ENCODE assay signal across 18 mouse cellular contexts in the genomic region with DNA sequence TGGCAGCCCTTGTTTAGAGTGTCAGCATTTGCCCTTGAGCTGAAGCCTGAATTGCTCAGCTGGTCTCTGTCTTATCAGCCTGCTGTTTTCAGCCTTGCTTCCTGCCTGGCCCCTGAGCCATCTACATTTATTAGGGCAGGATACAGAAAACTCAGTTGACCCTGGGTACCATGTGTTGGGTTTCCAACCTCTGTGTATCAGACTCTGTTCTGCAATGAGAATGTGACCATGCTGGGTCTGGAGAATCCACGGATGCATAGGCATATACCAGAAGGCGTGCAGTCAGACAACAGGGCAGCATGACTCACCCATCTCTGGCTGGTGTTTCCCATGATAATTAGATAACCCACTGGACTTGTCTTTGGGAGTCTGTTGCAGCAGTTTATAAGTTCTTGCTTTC. TPM values are rescaled to one million over a fixed set of nuclear protein-coding genes. Genes with fewer than 3 reads are reported as not detected.
DNase-seq lines count a peak whose midpoint lies in the region; ATAC-seq lines count a peak whose summit lies in the region.
"Had no signal": no experiment of that assay in that cellular context is flagged by ENCODE, and none has a peak within 500 bp of the region (broad histone marks: within the 10 kb centered on the region; RNA-seq: fewer than 3 reads in every experiment).

No protein-coding gene starts in this region.

- peaks cover 16% of the 10 kb centered on the region for H3K4me1 ChIP-seq in heart, embryonic 10.5 days
- peaks cover 12% of the 10 kb centered on the region for H3K4me1 ChIP-seq in megakaryocyte, embryonic 14.5 days
- H3K4me1 ChIP-seq: forebrain, embryonic 12.5 days; kidney, embryonic 15.5 days; liver, embryonic 15.5 days; midbrain, embryonic 12.5 days had no signal

- no peaks in the 10 kb centered on the region for H3K36me3 ChIP-seq in heart, embryonic 10.5 days
- H3K36me3 ChIP-seq in megakaryocyte, embryonic 14.5 days (replicated peaks; ENCODE audit: low read length), result no peaks in the 10 kb centered on the region
- H3K36me3 ChIP-seq: forebrain, embryonic 12.5 days; G1E; kidney, embryonic 15.5 days; limb, embryonic 10.5 days; liver, embryonic 15.5 days; midbrain, embryonic 12.5 days had no signal

- no peaks in the 10 kb centered on the region for H3K27me3 ChIP-seq in heart, embryonic 10.5 days (ENCODE audit: insufficient read depth, poor library complexity, severe bottlenecking)
- peaks cover 6% of the 10 kb centered on the region for H3K27me3 ChIP-seq in megakaryocyte, embryonic 14.5 days (replicated peaks)
- H3K27me3 ChIP-seq: forebrain, embryonic 12.5 days; kidney, embryonic 15.5 days; liver, embryonic 15.5 days; midbrain, embryonic 12.5 days had no signal

- H3K27ac ChIP-seq in heart, embryonic 10.5 days, result peak overlapping the region; percentile 76
- H3K27ac ChIP-seq: forebrain, embryonic 12.5 days; kidney, embryonic 15.5 days; limb, embryonic 10.5 days; liver, embryonic 15.5 days; midbrain, embryonic 12.5 days had no signal

- intact Hi-C loops in heart, postnatal 14 days (cut with DNase I), result no loop called here

- DNase-seq in heart, embryonic 10.5 days (ENCODE audit: low spot score), result no peak
- no peak for DNase-seq in heart, postnatal 14 days
- DNase-seq in brain, adult 2 months (ENCODE audit: low read depth, low spot score), result peak; percentile 33
- no peak for DNase-seq in layer of hippocampus, adult 9-11 months
- no peak for DNase-seq in lung, postnatal 36 days
- DNase-seq: cerebellum, postnatal 36 days; gastrocnemius, postnatal 14 days; lung, postnatal 10 days; right cerebral cortex, postnatal 25 days had no signal

- no peaks in the 10 kb centered on the region for H3K9me3 ChIP-seq in heart, embryonic 10.5 days
- peaks cover 40% of the 10 kb centered on the region for H3K9me3 ChIP-seq in megakaryocyte, embryonic 14.5 days
- H3K9me3 ChIP-seq: forebrain, embryonic 12.5 days; kidney, embryonic 15.5 days; limb, embryonic 10.5 days; midbrain, embryonic 12.5 days had no signal

- no peak overlapping the region for H3K4me3 ChIP-seq in heart, embryonic 10.5 days
- H3K4me3 ChIP-seq in megakaryocyte, embryonic 14.5 days (replicated peaks), result peak overlapping the region; percentile 55
- H3K4me3 ChIP-seq: forebrain, embryonic 12.5 days; kidney, embryonic 15.5 days; limb, embryonic 10.5 days; liver, embryonic 15.5 days; midbrain, embryonic 12.5 days had no signal

- WGBS in heart, embryonic 10.5 days, result 10% methylated on average over 2 of the region's 2 CpGs

- no peak for ATAC-seq in megakaryocyte, adult 5-6 weeks (ENCODE audit: poor library complexity, severe bottlenecking)
- ATAC-seq in megakaryocyte-erythroid progenitor cell, adult 5-6 weeks (replicated peaks; ENCODE audit: low FRiP score, low TSS enrichment, poor library complexity, severe bottlenecking), result peak; percentile 61

RNA-seq across cellular contexts. Expression of a gene that starts 21.8 kb away (rescaled TPM):
- polyA plus RNA-seq in heart, embryonic 10.5 days (2016; fragmentation: Nextera tagmentation; extraction: Ambion mirVana), result 4.8 and 6.6 TPM in 2 replicates
- 10 to 100 TPM; 13.9 to 14.2 TPM for total RNA-seq in heart, postnatal 14 days (2021)
- 28.3 and 77.4 TPM in 2 replicates for polyA plus RNA-seq in megakaryocyte, embryonic 14.5 days (2012; ENCODE audit: insufficient read depth, low replicate concordance)
- 30.1 and 33.6 TPM in 2 replicates for total RNA-seq in megakaryocyte, adult 5-6 weeks (2015)
- total RNA-seq in megakaryocyte, adult 5-6 weeks (2017), result 20.1 and 24.1 TPM in 2 replicates
- 6.0 and 14.6 TPM in 2 replicates for total RNA-seq in megakaryocyte-erythroid progenitor cell, adult 5-6 weeks (2014; fragmentation: Nextera tagmentation)
- total RNA-seq in megakaryocyte-erythroid progenitor cell, adult 5-6 weeks (2017), result 11.6 and 14.9 TPM in 2 replicates
